Mouse (Mus musculus): ENCODE results near the gene Tpp2.

GRCm38 (mm10) chr1:44022656-44023055, 89.2 kb downstream of the Tpp2 start:
- peak in 2 of 3 experiments; percentile 5 to 83 for TF ChIP-seq MYOG (IDR thresholded peaks at IDR 0.05; ENCODE audit: control insufficient read depth in 1 of 3, insufficient read depth in 1 of 3, insufficient read length in 2 of 3, low read depth in 2 of 3)
- no peak for TF ChIP-seq USF1 (IDR thresholded peaks at IDR 0.05; ENCODE audit: low read depth)
- no peak for TF ChIP-seq TCF12 (IDR thresholded peaks at IDR 0.05; ENCODE audit: insufficient read depth, poor library complexity, severe bottlenecking)
- no peak for TF ChIP-seq POLR2A (IDR thresholded peaks at IDR 0.05; ENCODE audit: insufficient read length, low read depth)
- TF ChIP-seq MAX (IDR thresholded peaks at IDR 0.05; ENCODE audit: low read depth): no peak

Measured in myocyte (in vitro differentiated cells).